Mouse (Mus musculus): ENCODE results near the gene Baz1b. TPM values are rescaled to one million over a fixed set of nuclear protein-coding genes. Genes with fewer than 3 reads are reported as not detected.
"Not testable (repeated sequence)": the region's sequence is repeated elsewhere in the genome, so short reads cannot be mapped to it uniquely, and the experiment has no call there.

Gene Baz1b
- polyA plus RNA-seq, 1 experiment, result 33.2 TPM

GRCm38 (mm10) chr5:135179616-135180015 is 7.4 kb upstream of the Baz1b start:
- DNase-seq (ENCODE audit: low spot score), result no peak

GRCm38 (mm10) chr5:135180796-135181195 is 6.3 kb upstream of the Baz1b start:
- DNase-seq (ENCODE audit: low spot score), result no peak

- DNase-seq (ENCODE audit: low spot score), result no peak
Observed at GRCm38 (mm10) chr5:135181776-135182175, 5.3 kb upstream of the Baz1b start.

GRCm38 (mm10) chr5:135183131-135183861 is 3.8 kb upstream of the Baz1b start:
- no peak for DNase-seq (ENCODE audit: low spot score)

- no peak for DNase-seq (ENCODE audit: low spot score)
Observed at GRCm38 (mm10) chr5:135185016-135185415, 2.0 kb upstream of the Baz1b start.

- DNase-seq (ENCODE audit: low spot score), result no peak
Observed at GRCm38 (mm10) chr5:135185596-135185995, 1.5 kb upstream of the Baz1b start.

GRCm38 (mm10) chr5:135186231-135186620 is 838 bp upstream of the Baz1b start:
- DNase-seq (ENCODE audit: low spot score), result no peak

GRCm38 (mm10) chr5:135187349-135188213 is 517 bp downstream of the Baz1b start:
- peak; percentile 57 for DNase-seq (ENCODE audit: low spot score)

- no peak for DNase-seq (ENCODE audit: low spot score)
Observed at GRCm38 (mm10) chr5:135188214-135188554, 1.1 kb downstream of the Baz1b start.

GRCm38 (mm10) chr5:135189281-135190022 is 2.4 kb downstream of the Baz1b start:
- DNase-seq (ENCODE audit: low spot score), result no peak

GRCm38 (mm10) chr5:135191620-135192019 is 4.6 kb downstream of the Baz1b start:
- no peak for DNase-seq (ENCODE audit: low spot score)

GRCm38 (mm10) chr5:135192431-135192830 is 5.4 kb downstream of the Baz1b start:
- DNase-seq (ENCODE audit: low spot score), result no peak

- DNase-seq (ENCODE audit: low spot score), result no peak
Observed at GRCm38 (mm10) chr5:135196367-135196766, 9.3 kb downstream of the Baz1b start.

- DNase-seq (ENCODE audit: low spot score), result no peak
Observed at GRCm38 (mm10) chr5:135202763-135203162, 15.7 kb downstream of the Baz1b start.

GRCm38 (mm10) chr5:135208197-135208596 is 21.1 kb downstream of the Baz1b start:
- no peak for DNase-seq (ENCODE audit: low spot score)

- no peak for DNase-seq (ENCODE audit: low spot score)
Observed at GRCm38 (mm10) chr5:135216871-135217270, 29.8 kb downstream of the Baz1b start.

GRCm38 (mm10) chr5:135220941-135221340 is 33.9 kb downstream of the Baz1b start:
- no peak for DNase-seq (ENCODE audit: low spot score)

- DNase-seq (ENCODE audit: low spot score), result no peak
Observed at GRCm38 (mm10) chr5:135222066-135222465, 35.0 kb downstream of the Baz1b start.

GRCm38 (mm10) chr5:135224169-135224568 is 37.1 kb downstream of the Baz1b start:
- DNase-seq (ENCODE audit: low spot score), result no peak

- not testable (repeated sequence) for DNase-seq (ENCODE audit: low spot score)
Observed at GRCm38 (mm10) chr5:135225879-135226278, 38.8 kb downstream of the Baz1b start.

- no peak for DNase-seq (ENCODE audit: low spot score)
Observed at GRCm38 (mm10) chr5:135230186-135230585, 43.1 kb downstream of the Baz1b start.

GRCm38 (mm10) chr5:135233166-135233920 is 46.3 kb downstream of the Baz1b start:
- DNase-seq (ENCODE audit: low spot score), result no peak

Measured in urinary bladder, adult 2 months (tissue).